Comparison of ENCODE assay signal across 10 mouse cellular contexts in the genomic region with DNA sequence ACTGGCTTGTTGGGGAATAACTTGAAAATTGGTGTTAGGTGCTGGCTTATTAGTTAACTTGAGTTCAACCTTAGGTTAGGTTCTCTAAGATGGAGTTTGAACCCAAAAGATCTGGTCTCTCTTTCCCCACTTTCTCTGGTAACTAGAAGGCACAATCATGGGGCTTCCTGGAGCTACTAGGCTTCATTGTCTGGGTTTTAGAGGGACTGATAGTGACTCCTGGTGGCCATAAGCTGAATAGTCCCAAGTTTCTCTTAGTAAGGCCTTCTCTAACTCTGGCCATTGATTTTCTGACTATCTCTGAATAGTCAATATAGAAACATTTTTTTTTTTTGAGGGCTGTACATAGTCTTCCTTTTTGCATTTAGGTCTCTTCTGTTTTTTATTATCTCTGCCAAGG.
DNase-seq lines count a peak whose midpoint lies in the region; ATAC-seq lines count a peak whose summit lies in the region.
"Had no signal": no experiment of that assay in that cellular context is flagged by ENCODE, and none has a peak within 500 bp of the region (broad histone marks: within the 10 kb centered on the region; RNA-seq: fewer than 3 reads in every experiment).

No protein-coding gene starts in this region.

- peak; percentile 31 for DNase-seq in embryonic facial prominence, embryonic 11.5 days (ENCODE audit: low spot score)
- DNase-seq in embryonic facial prominence, embryonic 10.5 days (ENCODE audit: low spot score): no peak
- DNase-seq in 416B (ENCODE audit: low read depth): peak; percentile 64
- peak; percentile 5 for DNase-seq in c-Kit-negative CD71-positive TER-119-positive erythroid progenitor cells, embryonic 14.5 days (ENCODE audit: low read depth, low spot score)
- DNase-seq in lung, postnatal 10 days: peak; percentile 8
- DNase-seq in frontal cortex, adult 2 months (ENCODE audit: extremely low spot score in 1 of 2, low spot score in 1 of 2): no peak
- DNase-seq in layer of hippocampus, adult 11-12 months (ENCODE audit: low spot score): no peak
- DNase-seq: cerebellum, adult 11 months had no signal

- no peaks in the 10 kb centered on the region for H3K36me3 ChIP-seq in embryonic facial prominence, embryonic 11.5 days (replicated peaks; ENCODE audit: control insufficient read depth, insufficient read depth, low read depth, low read length)
- H3K36me3 ChIP-seq in embryonic facial prominence, embryonic 10.5 days (replicated peaks): no peaks in the 10 kb centered on the region
- H3K36me3 ChIP-seq in intestine, embryonic 15.5 days: no peaks in the 10 kb centered on the region
- H3K36me3 ChIP-seq: midbrain, embryonic 15.5 days had no signal

- no peak overlapping the region for H3K4me3 ChIP-seq in embryonic facial prominence, embryonic 11.5 days (ENCODE audit: low read depth, low read length)
- no peak overlapping the region for H3K4me3 ChIP-seq in embryonic facial prominence, embryonic 10.5 days
- H3K4me3 ChIP-seq in intestine, embryonic 15.5 days (replicated peaks): no peak overlapping the region
- H3K4me3 ChIP-seq: midbrain, embryonic 15.5 days had no signal

- H3K4me2 ChIP-seq in embryonic facial prominence, embryonic 11.5 days (ENCODE audit: low read depth, low read length): no peak overlapping the region
- H3K4me2 ChIP-seq in intestine, embryonic 15.5 days (replicated peaks): no peak overlapping the region
- H3K4me2 ChIP-seq: midbrain, embryonic 15.5 days had no signal

- H3K27me3 ChIP-seq in embryonic facial prominence, embryonic 11.5 days (ENCODE audit: control insufficient read depth, insufficient read depth, low read length): no peaks in the 10 kb centered on the region
- H3K27me3 ChIP-seq in embryonic facial prominence, embryonic 10.5 days (replicated peaks; ENCODE audit: low read depth, poor library complexity, severe bottlenecking): no peaks in the 10 kb centered on the region
- no peaks in the 10 kb centered on the region for H3K27me3 ChIP-seq in intestine, embryonic 15.5 days (replicated peaks)
- H3K27me3 ChIP-seq: midbrain, embryonic 15.5 days had no signal

- H3K9me3 ChIP-seq in embryonic facial prominence, embryonic 11.5 days (replicated peaks; ENCODE audit: control insufficient read depth, low read length): no peaks in the 10 kb centered on the region
- H3K9me3 ChIP-seq in embryonic facial prominence, embryonic 10.5 days: no peaks in the 10 kb centered on the region
- H3K9me3 ChIP-seq in intestine, embryonic 15.5 days: no peaks in the 10 kb centered on the region
- H3K9me3 ChIP-seq: midbrain, embryonic 15.5 days had no signal

- no peaks in the 10 kb centered on the region for H3K4me1 ChIP-seq in embryonic facial prominence, embryonic 11.5 days (ENCODE audit: control insufficient read depth, insufficient read depth, low read length)
- H3K4me1 ChIP-seq in embryonic facial prominence, embryonic 10.5 days: no peaks in the 10 kb centered on the region
- H3K4me1 ChIP-seq in intestine, embryonic 15.5 days (replicated peaks): no peaks in the 10 kb centered on the region
- H3K4me1 ChIP-seq: midbrain, embryonic 15.5 days had no signal

- no peak overlapping the region for H3K27ac ChIP-seq in embryonic facial prominence, embryonic 11.5 days (replicated peaks; ENCODE audit: low read depth, low read length)
- H3K27ac ChIP-seq in embryonic facial prominence, embryonic 10.5 days (replicated peaks): no peak overlapping the region
- H3K27ac ChIP-seq in intestine, embryonic 15.5 days: no peak overlapping the region
- H3K27ac ChIP-seq: midbrain, embryonic 15.5 days had no signal

- ATAC-seq in embryonic facial prominence, embryonic 11.5 days (replicated peaks; ENCODE audit: insufficient number of reproducible peaks, low FRiP score, low TSS enrichment, low read depth): no peak
- no peak for ATAC-seq in intestine, embryonic 15.5 days
- ATAC-seq: midbrain, embryonic 15.5 days had no signal

- no peak overlapping the region for H3K9ac ChIP-seq in embryonic facial prominence, embryonic 11.5 days (replicated peaks; ENCODE audit: low read length)
- H3K9ac ChIP-seq in intestine, embryonic 15.5 days: no peak overlapping the region
- H3K9ac ChIP-seq: midbrain, embryonic 15.5 days had no signal

Comparison
In these comparisons a context has a peak if more than half of its experiments do, and no peak if none do; other contexts are left out.
1. DNase-seq: peak in embryonic facial prominence, embryonic 11.5 days (single experiment), 416B (single experiment), c-Kit-negative CD71-positive TER-119-positive erythroid progenitor cells, embryonic 14.5 days (single experiment) and lung, postnatal 10 days (single experiment); none in embryonic facial prominence, embryonic 10.5 days (single experiment), frontal cortex, adult 2 months (0 of 2) and layer of hippocampus, adult 11-12 months (single experiment).